Mouse (Mus musculus): ENCODE measurements around the gene Gbf1. TPM values are rescaled to one million over a fixed set of nuclear protein-coding genes. Genes with fewer than 3 reads are reported as not detected.
"Not testable (repeated sequence)": the region's sequence is repeated elsewhere in the genome, so short reads cannot be mapped to it uniquely, and the experiment has no call there.

Gbf1 gene
- polyA plus RNA-seq, 1 experiment from 2014 or later, result 59.3 TPM

DNA sequence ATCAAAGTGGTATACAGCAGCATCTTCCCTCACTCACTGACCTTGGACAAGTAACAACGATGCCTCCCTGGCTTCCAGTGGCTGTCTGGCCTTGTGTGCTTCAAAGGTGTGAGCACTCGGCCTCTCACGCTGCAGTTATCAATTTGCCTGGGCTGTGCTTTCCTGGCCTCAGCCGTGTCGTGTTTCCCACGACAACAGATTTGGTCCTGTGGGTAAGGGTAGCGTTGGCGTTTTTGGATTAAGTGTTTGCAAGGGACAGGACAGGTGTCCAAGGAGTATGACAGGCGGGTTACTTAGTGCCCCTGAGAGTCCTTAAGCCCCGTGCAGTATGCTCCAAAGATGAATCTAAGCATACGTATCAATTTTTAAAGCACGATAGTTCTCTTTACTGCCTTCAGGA lies 3.2 kb upstream of the Gbf1 start:
- peak overlapping the region; percentile 57 for H3K4me3 ChIP-seq (replicated peaks)
- H3K4me2 ChIP-seq, result peak overlapping the region; percentile 95
- H3K36me3 ChIP-seq, result no peaks in the 10 kb centered on the region
- peaks cover 59% of the 10 kb centered on the region for H3K27me3 ChIP-seq (replicated peaks)
- no peak for ATAC-seq (ENCODE audit: insufficient read depth, low FRiP score, low read depth)
- H3K4me1 ChIP-seq, result peaks cover 34% of the 10 kb centered on the region
- no peak overlapping the region for H3K9ac ChIP-seq
- H3K27ac ChIP-seq, result no peak overlapping the region
- no peaks in the 10 kb centered on the region for H3K9me3 ChIP-seq
- 26% methylated on average over 12 of the region's 12 CpGs for WGBS

DNA sequence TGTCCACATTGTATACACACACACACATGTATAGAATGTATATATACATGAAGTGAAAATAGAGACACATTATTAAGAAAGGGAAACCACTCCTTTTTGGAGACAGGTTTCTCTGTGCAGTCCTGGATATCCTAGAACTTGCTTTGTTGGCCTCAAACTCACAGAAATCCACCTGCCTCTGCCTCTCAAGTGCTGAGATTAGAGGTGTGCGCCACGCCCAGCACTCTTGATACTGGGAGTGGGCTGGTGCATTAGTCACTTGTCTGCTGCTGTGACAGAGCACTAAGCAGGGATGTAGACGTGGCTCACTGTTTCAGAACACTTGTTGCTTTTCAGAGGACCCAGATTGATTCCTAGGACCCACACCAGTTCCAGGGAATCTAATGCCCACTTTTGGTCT lies 13.6 kb downstream of the Gbf1 start:
- 84% methylated on average over 3 of the region's 3 CpGs for WGBS
- Histone ChIP-seq H3K4me3 (replicated peaks) (no peak overlapping the region), H3K4me2 (no peak overlapping the region), H3K27me3 (replicated peaks) (no peaks in the 10 kb centered on the region), H3K27ac (no peak overlapping the region), H3K36me3 (peaks cover 16% of the 10 kb centered on the region; the same call in 1 of the 2 replicates), H3K4me1 (no peaks in the 10 kb centered on the region), H3K9me3 (no peaks in the 10 kb centered on the region), H3K9ac (no peak overlapping the region)
- no peak for ATAC-seq (ENCODE audit: insufficient read depth, low FRiP score, low read depth)

DNA sequence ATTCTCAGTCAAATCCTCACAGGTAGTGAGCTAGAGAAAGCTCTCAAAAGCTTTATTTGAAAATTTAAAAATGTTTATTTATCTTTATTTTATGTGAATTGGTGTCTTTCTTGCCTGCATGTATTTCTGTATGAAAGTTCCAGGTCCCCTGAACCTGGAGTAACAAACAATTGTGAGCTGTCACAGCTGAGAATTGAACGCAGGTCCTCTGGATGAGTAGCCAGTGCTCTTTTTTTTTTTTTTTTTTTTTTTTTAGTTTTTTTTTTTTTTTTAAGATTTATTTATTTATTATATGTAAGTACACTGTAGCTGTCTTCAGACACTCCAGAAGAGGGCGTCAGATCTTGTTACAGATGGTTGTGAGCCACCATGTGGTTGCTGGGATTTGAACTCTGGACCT lies 14.9 kb downstream of the Gbf1 start:
- H3K27ac ChIP-seq; H3K27me3 ChIP-seq (replicated peaks); H3K4me3 ChIP-seq (replicated peaks); H3K4me2 ChIP-seq; H3K9me3 ChIP-seq; ATAC-seq (ENCODE audit: insufficient read depth, low FRiP score, low read depth); H3K9ac ChIP-seq; H3K4me1 ChIP-seq: not testable (repeated sequence)
- WGBS, result 94% methylated on average over 1 of the region's 2 CpGs
- peaks cover 16% of the 10 kb centered on the region; the same call in 1 of the 2 replicates for H3K36me3 ChIP-seq

DNA sequence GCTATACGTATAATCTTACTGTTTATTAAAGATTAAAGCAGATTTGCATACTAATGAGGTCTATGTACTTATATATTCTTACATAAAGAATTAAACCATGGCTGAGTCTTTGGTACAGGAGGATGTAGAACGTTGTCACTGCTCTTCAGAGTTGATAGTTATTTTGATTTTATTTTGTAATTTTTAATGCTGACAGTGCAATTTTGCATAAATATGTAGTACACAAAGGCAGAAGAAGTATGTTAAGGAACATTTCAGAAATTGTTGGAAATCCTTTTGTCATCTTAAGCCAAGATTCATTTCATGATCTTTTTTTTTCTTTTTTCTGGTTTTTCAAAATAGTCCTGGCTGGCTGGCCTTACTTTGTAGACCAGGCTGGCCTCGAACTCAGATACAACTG lies 17.1 kb downstream of the Gbf1 start:
- H3K27me3 ChIP-seq (replicated peaks), result no peaks in the 10 kb centered on the region
- 81% methylated on average over 3 of the region's 3 CpGs for WGBS
- H3K27ac ChIP-seq, result no peak overlapping the region
- H3K9ac ChIP-seq, result no peak overlapping the region
- 0 out of 2 replicates have a peak, but pooled peaks cover 8% of the 10 kb centered on the region for H3K36me3 ChIP-seq
- H3K4me1 ChIP-seq, result no peaks in the 10 kb centered on the region
- H3K4me3 ChIP-seq (replicated peaks), result no peak overlapping the region
- no peak overlapping the region for H3K4me2 ChIP-seq
- no peaks in the 10 kb centered on the region for H3K9me3 ChIP-seq
- ATAC-seq (ENCODE audit: insufficient read depth, low FRiP score, low read depth), result no peak

DNA sequence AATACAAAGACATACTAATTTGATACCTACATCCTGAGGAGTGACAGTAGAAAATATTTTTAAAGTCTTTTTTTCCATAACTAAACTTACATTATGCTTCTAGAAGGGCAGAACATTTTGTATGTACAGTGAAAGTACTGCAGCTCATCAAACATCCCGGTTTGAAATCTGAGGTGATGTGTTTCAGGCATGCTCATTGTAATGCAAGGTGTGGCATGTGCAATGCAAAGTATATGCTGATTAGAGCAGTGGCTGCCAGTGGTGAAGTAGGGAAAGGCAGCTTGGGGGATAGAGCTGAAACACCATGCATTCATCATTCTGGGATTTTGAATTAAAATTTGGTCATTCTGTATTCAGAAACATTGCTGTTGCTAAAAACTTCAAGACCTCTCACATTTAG lies 17.6 kb downstream of the Gbf1 start:
- Histone ChIP-seq H3K27ac (no peak overlapping the region), H3K9ac (no peak overlapping the region), H3K27me3 (replicated peaks) (no peaks in the 10 kb centered on the region), H3K4me2 (no peak overlapping the region), H3K4me1 (no peaks in the 10 kb centered on the region), H3K9me3 (no peaks in the 10 kb centered on the region), H3K4me3 (replicated peaks) (no peak overlapping the region), H3K36me3 (0 out of 2 replicates have a peak, but pooled peaks cover 6% of the 10 kb centered on the region)
- no peak for ATAC-seq (ENCODE audit: insufficient read depth, low FRiP score, low read depth)
- WGBS, result 64% methylated on average over 1 of the region's 1 CpGs

DNA sequence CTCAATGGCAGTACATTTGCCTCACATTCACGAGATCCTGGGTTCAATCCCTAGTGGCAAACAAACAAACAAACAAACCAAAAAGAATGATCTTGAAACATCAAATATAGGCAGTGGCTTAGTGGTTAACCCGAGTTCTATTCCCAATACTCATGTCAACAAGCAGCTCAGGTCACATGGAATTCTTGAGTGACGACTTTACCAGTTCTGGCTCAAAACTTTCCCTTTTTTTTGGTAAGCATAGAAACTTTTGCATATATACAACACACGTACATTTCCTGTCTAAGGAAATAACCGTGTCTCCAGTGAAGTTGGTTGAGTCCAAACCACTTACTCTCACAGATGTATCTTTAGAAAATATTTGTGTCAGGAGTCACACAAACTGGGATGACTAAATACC lies 20.2 kb downstream of the Gbf1 start:
- ATAC-seq (ENCODE audit: insufficient read depth, low FRiP score, low read depth), result no peak
- no peak overlapping the region for H3K4me2 ChIP-seq
- no peaks in the 10 kb centered on the region for H3K4me1 ChIP-seq
- WGBS, result 66% methylated on average over 5 of the region's 5 CpGs
- no peaks in the 10 kb centered on the region for H3K9me3 ChIP-seq
- no peaks in the 10 kb centered on the region for H3K27me3 ChIP-seq (replicated peaks)
- H3K4me3 ChIP-seq (replicated peaks), result no peak overlapping the region
- H3K27ac ChIP-seq, result no peak overlapping the region
- no peak overlapping the region for H3K9ac ChIP-seq
- no peaks in the 10 kb centered on the region for H3K36me3 ChIP-seq

DNA sequence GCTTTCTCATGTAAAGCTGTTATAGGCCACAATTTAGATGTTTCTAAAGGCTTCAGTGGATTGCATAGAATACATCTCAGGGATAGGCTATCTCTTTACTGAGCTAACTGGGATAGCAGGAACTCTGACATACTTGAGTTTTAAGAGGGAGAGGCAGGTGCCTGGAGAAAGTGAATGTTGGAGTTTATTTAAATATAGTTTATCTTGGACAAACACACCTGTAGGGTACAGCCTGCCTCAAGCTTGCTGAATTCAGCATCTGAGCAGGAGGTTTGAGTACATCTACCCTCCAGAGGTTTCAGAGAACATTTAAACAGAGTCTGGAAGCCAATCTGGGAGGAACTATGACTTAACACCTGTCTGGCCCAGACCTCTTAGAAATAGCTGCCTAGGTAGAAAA lies 22.9 kb downstream of the Gbf1 start:
- ATAC-seq (ENCODE audit: insufficient read depth, low FRiP score, low read depth), result peak; percentile 60; the same call in 1 of the 2 replicates
- Histone ChIP-seq H3K27me3 (replicated peaks) (no peaks in the 10 kb centered on the region), H3K36me3 (no peaks in the 10 kb centered on the region), H3K4me2 (no peak overlapping the region), H3K9ac (no peak overlapping the region), H3K4me3 (replicated peaks) (no peak overlapping the region), H3K4me1 (no peaks in the 10 kb centered on the region), H3K9me3 (no peaks in the 10 kb centered on the region), H3K27ac (no peak overlapping the region)

DNA sequence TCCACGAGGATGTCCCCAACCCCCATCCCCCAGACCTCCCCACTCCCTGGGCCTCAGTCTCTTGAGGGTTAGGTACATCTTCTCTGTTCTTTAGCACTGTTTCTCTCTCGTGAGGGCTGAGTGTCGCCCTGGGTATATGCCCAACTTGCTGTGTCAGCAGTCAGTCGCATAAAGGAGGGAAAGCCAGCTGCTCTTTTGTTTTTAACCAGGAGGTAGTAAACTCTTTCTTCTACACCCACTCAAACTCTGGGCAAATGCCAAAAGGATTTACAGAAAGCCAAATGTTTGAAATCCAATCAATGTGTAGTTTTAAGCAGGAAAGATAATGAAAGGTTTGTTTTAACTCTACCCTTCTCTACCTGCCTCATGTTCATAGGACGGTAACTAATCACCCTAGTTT lies 24.7 kb downstream of the Gbf1 start:
- H3K9ac ChIP-seq, result no peak overlapping the region
- H3K36me3 ChIP-seq, result no peaks in the 10 kb centered on the region
- no peak overlapping the region for H3K4me3 ChIP-seq (replicated peaks)
- H3K27me3 ChIP-seq (replicated peaks), result no peaks in the 10 kb centered on the region
- H3K4me1 ChIP-seq, result no peaks in the 10 kb centered on the region
- H3K27ac ChIP-seq, result no peak overlapping the region
- H3K9me3 ChIP-seq, result no peaks in the 10 kb centered on the region
- no peak for ATAC-seq (ENCODE audit: insufficient read depth, low FRiP score, low read depth)
- WGBS, result 65% methylated on average over 5 of the region's 5 CpGs
- H3K4me2 ChIP-seq, result no peak overlapping the region

DNA sequence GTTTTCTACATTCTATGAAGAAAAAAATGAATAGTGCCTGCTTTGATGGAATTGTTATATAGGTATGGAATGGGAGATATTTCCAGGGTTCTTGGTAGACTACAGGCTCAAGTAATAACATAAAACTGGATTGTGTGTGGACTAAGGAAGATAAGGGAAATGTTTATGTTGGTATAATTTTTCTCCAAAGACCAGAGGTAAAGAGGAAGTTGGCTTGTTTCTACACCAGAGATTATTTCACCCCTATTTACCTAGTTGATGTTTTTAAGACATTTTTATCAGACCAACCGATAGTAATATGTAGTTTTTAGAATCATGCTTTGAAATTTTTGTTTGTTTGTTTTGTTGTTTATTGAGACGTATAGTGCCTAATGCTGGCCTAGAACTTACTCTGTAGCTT lies 28.0 kb downstream of the Gbf1 start:
- Histone ChIP-seq H3K4me1 (no peaks in the 10 kb centered on the region), H3K27ac (no peak overlapping the region), H3K9me3 (no peaks in the 10 kb centered on the region), H3K4me2 (no peak overlapping the region), H3K36me3 (no peaks in the 10 kb centered on the region), H3K9ac (no peak overlapping the region), H3K4me3 (replicated peaks) (no peak overlapping the region), H3K27me3 (replicated peaks) (no peaks in the 10 kb centered on the region)
- no peak for ATAC-seq (ENCODE audit: insufficient read depth, low FRiP score, low read depth)
- 89% methylated on average over 2 of the region's 2 CpGs for WGBS

DNA sequence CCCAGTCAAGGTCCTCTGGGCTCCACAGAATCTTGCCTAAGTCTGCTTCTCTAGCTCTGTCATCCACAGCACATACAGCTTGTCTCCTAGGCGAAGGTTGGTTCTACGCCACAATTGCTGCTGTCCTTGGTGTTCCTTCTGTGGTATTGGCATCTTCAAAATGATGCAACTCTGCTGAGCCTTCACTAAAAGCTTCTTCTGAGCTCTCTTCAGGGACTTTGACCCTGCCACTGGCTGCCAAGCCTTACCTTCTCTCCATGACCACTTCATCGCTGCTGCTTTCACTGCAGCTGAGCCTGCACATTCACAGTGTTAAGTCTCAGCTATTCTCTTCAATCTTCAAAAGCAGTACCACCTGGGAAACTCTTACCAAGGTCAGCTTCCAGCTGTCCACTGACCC lies 29.9 kb downstream of the Gbf1 start:
- H3K4me1 ChIP-seq, result no peaks in the 10 kb centered on the region
- no peak overlapping the region for H3K27ac ChIP-seq
- no peak overlapping the region for H3K9ac ChIP-seq
- no peaks in the 10 kb centered on the region for H3K27me3 ChIP-seq (replicated peaks)
- no peaks in the 10 kb centered on the region for H3K36me3 ChIP-seq
- no peaks in the 10 kb centered on the region for H3K9me3 ChIP-seq
- 89% methylated on average over 3 of the region's 3 CpGs for WGBS
- no peak overlapping the region for H3K4me3 ChIP-seq (replicated peaks)
- no peak overlapping the region for H3K4me2 ChIP-seq
- ATAC-seq (ENCODE audit: insufficient read depth, low FRiP score, low read depth), result no peak

DNA sequence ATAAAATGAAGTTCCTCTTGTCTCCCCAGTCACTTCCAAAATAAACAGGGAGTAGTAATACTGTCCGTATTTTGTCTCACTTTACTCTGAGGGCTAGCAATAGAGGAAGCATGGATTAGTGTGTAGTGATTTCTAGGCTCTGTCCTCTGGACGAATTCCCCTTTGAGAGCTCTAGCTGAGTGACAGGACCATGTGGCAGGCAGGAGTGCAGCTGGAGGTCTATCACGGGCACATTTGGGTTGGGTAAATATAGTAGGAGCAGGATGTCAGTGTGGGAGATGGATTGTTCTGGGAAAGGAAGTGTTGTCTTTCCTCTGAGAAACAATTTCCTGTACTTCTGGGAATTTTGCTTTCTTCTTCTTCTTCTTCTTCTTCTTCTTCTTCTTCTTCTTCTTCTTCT lies 34.3 kb downstream of the Gbf1 start:
- no peaks in the 10 kb centered on the region for H3K36me3 ChIP-seq
- H3K4me1 ChIP-seq, result no peaks in the 10 kb centered on the region
- ATAC-seq (ENCODE audit: insufficient read depth, low FRiP score, low read depth), result no peak
- H3K27me3 ChIP-seq (replicated peaks), result no peaks in the 10 kb centered on the region
- no peaks in the 10 kb centered on the region for H3K9me3 ChIP-seq
- no peak overlapping the region for H3K4me2 ChIP-seq
- H3K27ac ChIP-seq, result no peak overlapping the region
- WGBS, result 20% methylated on average over 3 of the region's 3 CpGs
- H3K4me3 ChIP-seq (replicated peaks), result no peak overlapping the region
- H3K9ac ChIP-seq, result no peak overlapping the region

DNA sequence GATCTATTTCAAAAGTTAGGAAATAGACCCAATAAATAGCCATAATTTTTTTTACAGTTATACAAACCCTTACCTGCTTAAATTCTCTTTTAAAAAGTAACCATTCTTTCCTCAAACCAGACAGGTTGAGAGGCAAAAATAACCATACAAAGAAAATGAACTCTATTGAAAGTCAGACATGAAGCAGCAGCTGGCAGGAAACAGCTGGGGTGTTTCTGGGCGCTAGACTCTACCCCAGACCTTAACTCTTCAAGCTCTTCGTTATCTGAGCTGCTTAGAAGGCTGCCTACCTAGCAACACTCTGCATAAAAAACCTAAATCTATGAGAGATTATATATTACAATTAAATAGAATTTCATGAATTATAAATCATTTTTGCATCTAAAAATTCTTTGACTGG lies 34.9 kb downstream of the Gbf1 start:
- WGBS, result 63% methylated on average over 2 of the region's 2 CpGs
- no peak overlapping the region for H3K27ac ChIP-seq
- H3K4me2 ChIP-seq, result no peak overlapping the region
- no peaks in the 10 kb centered on the region for H3K27me3 ChIP-seq (replicated peaks)
- H3K36me3 ChIP-seq, result no peaks in the 10 kb centered on the region
- H3K4me3 ChIP-seq (replicated peaks), result no peak overlapping the region
- no peaks in the 10 kb centered on the region for H3K9me3 ChIP-seq
- no peak overlapping the region for H3K9ac ChIP-seq
- no peak for ATAC-seq (ENCODE audit: insufficient read depth, low FRiP score, low read depth)
- no peaks in the 10 kb centered on the region for H3K4me1 ChIP-seq

DNA sequence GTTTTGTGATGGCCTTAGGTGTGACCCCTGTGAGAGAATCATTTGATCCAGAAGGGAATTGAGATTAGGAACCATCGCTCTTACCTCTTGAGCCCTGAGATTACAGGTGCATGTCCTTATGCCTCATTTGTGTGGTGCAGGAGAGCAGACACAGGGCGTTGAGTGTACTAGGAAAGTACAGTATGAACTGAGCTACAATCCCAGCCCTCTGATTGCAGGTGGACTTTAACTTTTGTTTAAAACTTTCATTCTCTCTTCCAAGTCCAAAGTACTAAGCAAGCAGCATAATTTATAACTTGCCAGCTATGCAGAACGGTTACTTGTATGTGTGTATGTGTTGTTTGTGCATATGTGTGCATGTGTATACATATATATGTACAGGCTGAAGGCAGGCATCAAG lies 46.0 kb downstream of the Gbf1 start:
- Histone ChIP-seq H3K9me3 (no peaks in the 10 kb centered on the region), H3K27me3 (replicated peaks) (no peaks in the 10 kb centered on the region), H3K27ac (no peak overlapping the region), H3K4me2 (no peak overlapping the region), H3K4me1 (no peaks in the 10 kb centered on the region), H3K4me3 (replicated peaks) (no peak overlapping the region), H3K9ac (no peak overlapping the region), H3K36me3 (no peaks in the 10 kb centered on the region)
- no peak for ATAC-seq (ENCODE audit: insufficient read depth, low FRiP score, low read depth)
- WGBS, result 80% methylated on average over 3 of the region's 3 CpGs
